Mouse (Mus musculus) T-helper 2 cell (primary cell): ENCODE data around the gene Taf6.
"Not testable (repeated sequence)": the region's sequence is repeated elsewhere in the genome, so short reads cannot be mapped to it uniquely, and the experiment has no call there.

Experiments used
- in situ Hi-C: fragments of 300-600 bp; cut with MboI, MseI; formaldehyde crosslinking; loops from one replicate; pipeline ENCODE4 v1.15.1; 2025; ENCODE audit warnings: high pct_unique_total_duplicates

Gene Taf6

GRCm38 (mm10) chr5:138186950-138187638 is at the start of gene Taf6, which contains the start of gene Cnpy4:
Gene Taf6, minus strand, starts transcription at chr5:138187451.
Gene Cnpy4, plus strand, starts transcription at chr5:138187485.
- in situ Hi-C loops = no loop called here

GRCm38 (mm10) chr5:138234224-138234623 is 47.0 kb upstream of the Taf6 start:
- in situ Hi-C loops = loop anchor here (10.0 kb wide), 1 partner anchor 1439 kb away; no protein-coding TSS in a partner anchor

DNA sequence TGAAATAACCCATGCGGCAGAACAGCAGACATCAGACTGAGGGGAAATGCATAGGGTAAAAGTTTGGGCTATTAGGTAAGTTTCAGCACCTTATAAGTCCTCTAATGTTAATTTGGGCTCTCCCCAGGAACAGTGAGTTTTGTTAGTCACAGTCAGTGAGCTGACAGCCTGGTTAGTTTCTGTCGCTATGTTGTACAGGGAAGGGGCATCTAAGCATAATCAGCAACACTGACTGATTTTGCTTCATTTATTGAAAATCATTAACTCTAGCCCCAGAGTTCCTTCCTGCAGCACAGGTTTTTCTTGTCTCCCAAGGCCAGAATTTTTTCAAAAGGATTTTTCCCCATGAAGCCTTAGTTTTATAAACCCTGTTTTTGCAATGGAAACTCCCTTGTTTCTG is 46.5 kb upstream of the Taf6 start:
- in situ Hi-C loops = loop anchor here (10.0 kb wide), 1 partner anchor 1439 kb away; no protein-coding TSS in a partner anchor

GRCm38 (mm10) chr5:138229511-138229910 is 42.3 kb upstream of the Taf6 start:
- in situ Hi-C loops = loop anchor here (10.0 kb wide), 1 partner anchor 425 kb away; no protein-coding TSS in a partner anchor

DNA sequence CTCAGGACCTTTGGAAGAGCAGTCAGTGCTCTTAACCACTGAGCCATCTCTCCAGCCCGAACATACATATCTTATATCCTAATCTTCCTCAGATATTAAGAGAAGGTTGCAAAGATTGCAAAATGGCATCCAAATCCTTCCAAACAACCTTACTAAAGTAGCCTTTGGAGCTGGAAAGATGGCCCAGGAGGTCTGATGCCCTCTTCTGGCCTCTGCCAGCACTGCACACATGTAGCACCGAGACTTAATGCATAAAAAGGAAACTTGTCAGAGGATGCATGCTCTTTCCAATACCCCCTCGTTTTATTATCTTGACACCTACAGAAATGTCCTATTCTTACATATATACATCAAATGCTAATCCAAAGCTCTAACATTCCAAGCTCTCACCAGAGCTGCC is 40.8 kb upstream of the Taf6 start:
- in situ Hi-C loops = loop anchor here (10.0 kb wide), 1 partner anchor 427 kb away; no protein-coding TSS in a partner anchor

DNA sequence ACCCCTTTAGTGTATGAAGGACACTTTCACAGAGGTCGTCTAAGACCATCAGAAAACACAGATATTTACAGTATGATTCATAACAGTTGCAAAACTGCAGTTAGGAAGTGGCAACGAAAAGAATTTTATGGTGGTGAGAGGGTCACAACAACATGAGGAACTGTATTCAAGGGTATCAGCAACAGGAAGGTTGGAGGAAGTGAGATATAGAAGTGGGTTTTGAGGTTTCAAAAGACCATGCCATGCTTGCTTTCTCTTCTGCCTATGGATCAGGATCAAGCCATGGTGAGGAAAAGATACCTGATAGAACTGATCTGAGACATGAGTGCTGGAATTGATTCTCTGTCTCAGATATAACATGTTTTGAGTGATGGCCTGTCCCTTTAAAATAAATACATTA is 40.1 kb upstream of the Taf6 start:
- in situ Hi-C loops = loop anchor here (10.0 kb wide), 1 partner anchor 427 kb away; no protein-coding TSS in a partner anchor

DNA sequence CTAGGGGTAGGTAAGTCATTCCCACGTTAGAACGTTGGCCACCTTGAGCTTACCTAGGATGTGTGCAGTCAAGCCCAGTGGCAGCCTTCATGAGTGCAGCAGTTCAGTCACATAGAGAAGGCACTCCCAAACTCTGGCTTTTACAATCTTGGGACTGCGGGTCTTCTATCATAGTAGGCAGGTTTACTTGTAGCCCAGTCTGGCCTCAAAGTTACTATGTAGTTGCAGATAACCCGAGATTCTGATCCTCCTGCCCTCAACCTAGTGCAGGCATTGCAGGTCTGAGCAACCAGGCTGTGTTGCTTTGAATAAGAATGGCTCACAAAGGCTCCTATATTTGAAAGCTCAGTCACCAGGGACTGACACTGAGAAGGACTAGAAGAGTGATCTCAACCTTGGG is 39.2 kb upstream of the Taf6 start:
- in situ Hi-C loops = loop anchor here (10.0 kb wide), 1 partner anchor 428 kb away; no protein-coding TSS in a partner anchor

- in situ Hi-C loops = loop anchor here (10.0 kb wide), 1 partner anchor 429 kb away; no protein-coding TSS in a partner anchor
These were observed 38.4 kb upstream of the Taf6 start, which contains the start of gene Nxpe5 for GRCm38 (mm10) chr5:138225700-138226099. Gene Nxpe5, plus strand, starts transcription at chr5:138225898.

GRCm38 (mm10) chr5:138223287-138223686 is 36.0 kb upstream of the Taf6 start:
- in situ Hi-C loops = loop anchor here (10.0 kb wide), 1 partner anchor 432 kb away; no protein-coding TSS in a partner anchor

DNA sequence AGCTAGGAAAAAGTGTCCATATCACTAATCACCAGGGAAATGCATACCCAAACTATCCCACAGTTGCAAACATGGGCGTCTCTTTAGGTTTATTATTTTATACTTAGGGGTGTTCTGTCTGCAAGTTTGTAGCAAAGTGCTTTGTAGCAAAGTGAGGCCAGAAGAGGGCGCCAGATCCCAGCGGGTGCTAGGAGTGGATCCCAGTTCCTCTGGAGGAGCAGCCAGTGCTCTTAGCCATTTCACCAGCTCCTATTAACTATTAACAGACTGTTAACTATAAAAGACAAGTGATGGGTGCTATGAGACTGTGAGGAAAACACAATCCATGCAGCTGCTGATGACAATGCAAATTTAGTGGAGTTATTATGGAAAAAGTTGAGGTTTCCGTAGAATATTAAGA is 34.9 kb upstream of the Taf6 start:
- in situ Hi-C loops = loop anchor here (10.0 kb wide), 1 partner anchor 433 kb away; no protein-coding TSS in a partner anchor

DNA sequence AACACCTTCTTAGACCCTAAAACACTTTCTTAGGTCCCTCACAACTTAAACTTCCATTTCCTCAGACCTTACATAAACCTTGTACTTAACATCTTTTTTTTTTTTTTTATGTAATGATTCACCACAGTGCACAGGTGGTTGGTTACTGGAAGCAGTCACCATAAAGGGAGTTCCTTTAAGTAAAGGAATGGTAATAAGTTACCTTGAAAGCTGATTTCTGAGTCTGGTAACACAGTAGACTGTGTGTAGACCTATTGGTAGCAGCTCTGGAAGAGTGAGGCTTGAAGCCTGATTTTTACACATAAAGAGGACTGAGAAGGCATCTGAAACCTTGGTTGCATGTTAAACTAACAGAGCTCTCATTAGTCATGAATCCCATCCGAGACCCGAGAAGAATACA is 32.6 kb upstream of the Taf6 start:
- in situ Hi-C loops = loop anchor here (10.0 kb wide), 1 partner anchor 435 kb away; no protein-coding TSS in a partner anchor

- in situ Hi-C loops = not testable (repeated sequence)
These were observed 29.4 kb upstream of the Taf6 start for GRCm38 (mm10) chr5:138216632-138217031.

DNA sequence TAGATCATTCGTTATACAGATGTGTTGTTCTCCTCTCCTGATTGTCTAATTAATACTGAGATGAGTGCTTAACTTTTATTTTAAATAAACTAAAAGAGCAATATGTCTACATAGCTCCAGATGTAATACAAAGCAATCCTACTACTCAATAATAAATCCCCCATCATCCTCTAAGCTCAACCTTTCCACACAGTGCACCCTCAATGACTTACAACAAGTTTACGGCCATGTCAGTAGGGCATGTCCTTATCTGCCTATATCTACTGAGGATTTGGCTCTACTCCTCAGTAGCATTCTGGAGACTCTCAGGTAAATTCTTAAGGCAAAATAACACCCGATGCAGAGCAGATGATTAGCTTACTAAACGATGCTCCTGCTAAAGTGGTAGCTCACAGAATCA is 20.6 kb upstream of the Taf6 start:
- in situ Hi-C loops = no loop called here

DNA sequence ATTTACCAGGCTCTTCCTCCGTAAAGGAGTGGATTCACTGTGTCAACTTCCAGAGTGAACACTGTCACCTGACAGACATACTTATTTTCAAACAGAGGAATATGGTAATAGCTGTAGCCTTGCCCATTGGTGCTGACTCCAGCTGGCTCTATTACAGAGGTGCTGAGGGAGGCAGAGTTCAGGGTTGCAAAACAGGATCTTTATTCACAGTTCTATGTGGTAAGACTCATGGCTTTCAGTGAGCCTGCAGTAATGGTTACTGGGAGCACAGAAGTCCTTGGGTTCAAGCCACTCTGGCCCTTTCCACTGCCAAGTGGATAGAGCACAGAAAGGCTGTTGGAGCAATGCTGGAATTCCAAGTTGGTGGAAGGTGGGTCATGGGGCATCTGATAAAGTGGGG is 20.0 kb upstream of the Taf6 start:
- in situ Hi-C loops = no loop called here

DNA sequence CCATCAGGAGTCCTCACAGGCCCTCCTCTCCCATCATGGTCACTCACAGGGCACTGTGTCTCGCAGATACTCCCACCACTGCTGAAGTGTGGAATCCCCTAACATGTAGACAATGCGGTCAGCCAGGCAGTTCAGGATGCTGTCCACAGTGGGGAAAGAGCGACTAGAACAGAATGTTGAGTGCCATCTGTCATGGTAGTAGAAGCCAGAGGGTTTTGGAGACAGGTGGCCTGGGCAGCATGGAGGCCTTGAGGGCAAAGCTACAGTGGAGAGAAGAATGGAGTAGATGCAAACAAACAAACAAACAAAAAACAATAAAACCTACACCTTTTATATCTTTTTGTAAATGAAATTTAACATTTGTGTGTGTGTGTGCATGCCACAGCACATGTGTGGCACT is 14.8 kb upstream of the Taf6 start:
- in situ Hi-C loops = no loop called here

- in situ Hi-C loops = no loop called here
These were observed 12.3 kb upstream of the Taf6 start for GRCm38 (mm10) chr5:138199576-138199975.

DNA sequence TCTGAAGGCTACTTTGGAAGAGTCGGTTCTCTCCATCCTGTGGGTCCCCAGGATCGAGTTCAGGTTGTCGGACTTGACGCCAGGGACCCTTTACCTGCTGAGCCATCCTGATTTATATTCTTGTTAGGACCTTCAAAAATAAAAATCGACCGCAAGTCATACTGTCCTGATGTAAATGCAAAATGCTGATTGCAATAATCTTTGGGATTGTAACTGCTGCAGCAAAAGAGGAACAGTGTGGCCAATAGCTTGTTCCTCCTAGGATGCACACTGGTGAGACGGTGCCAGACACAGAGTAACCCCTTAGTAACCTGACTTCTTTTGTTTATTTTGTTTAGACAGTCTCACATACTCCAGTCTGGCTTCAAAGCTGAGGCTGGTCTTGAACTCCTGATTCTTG is 8.2 kb upstream of the Taf6 start:
- in situ Hi-C loops = no loop called here

GRCm38 (mm10) chr5:138194755-138195345 is 7.6 kb upstream of the Taf6 start:
- in situ Hi-C loops = no loop called here

DNA sequence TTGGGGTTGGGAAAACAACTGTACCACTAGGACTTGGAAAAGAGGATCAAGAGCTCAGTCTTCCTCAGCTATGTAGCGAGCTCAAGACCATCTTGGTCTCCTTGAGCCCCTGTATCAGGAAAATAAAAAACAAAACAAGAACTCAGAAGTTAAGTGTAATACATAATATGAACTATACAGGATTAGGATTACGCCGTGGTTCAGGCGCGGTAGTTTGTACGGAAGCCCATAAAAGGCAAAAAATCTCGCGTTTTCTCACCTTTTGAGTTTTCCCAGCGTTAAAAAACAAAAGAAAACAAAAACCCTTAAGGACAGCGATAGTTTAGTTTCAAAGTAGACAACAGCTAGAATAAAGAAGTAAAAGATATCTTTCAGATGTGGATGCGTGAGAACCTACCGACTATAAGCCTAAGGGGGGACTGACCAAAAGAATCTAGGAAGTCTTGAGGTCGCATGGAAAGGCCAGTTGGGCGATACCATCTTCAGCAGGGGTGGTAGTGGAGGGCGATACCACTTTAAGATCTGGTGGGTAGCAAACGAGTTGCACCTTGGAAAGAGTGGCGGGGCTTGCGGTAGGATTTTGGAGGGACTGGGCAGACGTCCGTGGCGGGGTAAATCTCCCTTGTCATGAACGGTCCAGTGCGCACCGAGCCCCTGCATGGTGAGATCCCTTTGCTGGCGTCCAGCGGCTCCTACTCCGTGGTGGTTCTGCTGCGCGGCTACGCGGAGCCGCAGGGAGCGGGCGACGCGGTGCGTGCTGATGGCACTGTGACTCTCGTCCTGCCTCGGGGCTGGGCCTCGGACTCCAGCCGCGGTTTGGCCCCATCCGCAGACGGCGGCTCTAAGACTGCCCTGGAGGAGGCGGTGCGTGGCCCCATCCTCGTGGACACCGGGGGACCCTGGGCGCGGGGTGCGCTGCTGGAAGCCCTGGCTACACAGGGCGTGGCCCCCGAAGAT is 6.8 kb upstream of the Taf6 start, which contains the start of gene Mblac1:
TSS of gene Mblac1 (plus strand) at position 544 of the 957 bp plus-strand sequence.
- in situ Hi-C loops = no loop called here

GRCm38 (mm10) chr5:138187661-138188306 is 533 bp upstream of the Taf6 start:
- in situ Hi-C loops = no loop called here

- in situ Hi-C loops = no loop called here
These were observed 14.0 kb downstream of the Taf6 start for GRCm38 (mm10) chr5:138173217-138173616.
